Mouse (Mus musculus): ENCODE measurements at regions not wholly inside any gene's neighbourhood (a gene's known extent, or its start where the extent isn't known, plus 50 kb on each side); places are given as distances from the start of the nearest gene placed in this dataset.

DNA sequence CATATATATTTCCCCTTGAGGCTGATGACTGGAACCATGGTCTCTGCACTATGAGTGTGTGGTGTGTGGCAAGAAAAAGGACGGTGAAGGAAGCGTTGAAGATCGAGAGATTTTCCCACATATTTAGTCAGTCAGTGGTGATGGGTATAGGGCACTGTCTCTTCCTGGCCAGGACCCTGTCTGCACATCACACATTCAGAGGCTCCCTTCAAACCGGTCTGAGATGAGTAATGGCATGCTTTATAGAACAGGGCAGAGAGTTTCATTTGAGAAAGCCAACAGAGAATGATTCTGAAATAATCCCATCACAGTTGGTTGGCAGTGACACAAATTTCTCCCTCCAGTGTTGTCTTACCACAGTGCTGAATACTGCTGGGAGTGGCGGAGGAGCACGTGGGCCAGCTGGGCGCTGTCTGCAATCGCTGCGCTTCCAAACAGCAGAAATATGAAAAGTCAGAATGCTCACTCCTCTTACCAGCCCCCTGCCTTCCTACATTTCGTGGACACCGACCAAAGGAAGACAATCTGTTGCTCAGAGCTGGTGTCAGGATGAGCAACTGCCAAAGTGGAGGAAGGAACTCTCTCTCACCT is 77.2 kb upstream of the Rapgef5 start:
- DNase-seq: peak; percentile 21

- no peak for DNase-seq
Observed at GRCm38 (mm10) chr12:117444247-117444989, 71.9 kb upstream of the Rapgef5 start.

DNA sequence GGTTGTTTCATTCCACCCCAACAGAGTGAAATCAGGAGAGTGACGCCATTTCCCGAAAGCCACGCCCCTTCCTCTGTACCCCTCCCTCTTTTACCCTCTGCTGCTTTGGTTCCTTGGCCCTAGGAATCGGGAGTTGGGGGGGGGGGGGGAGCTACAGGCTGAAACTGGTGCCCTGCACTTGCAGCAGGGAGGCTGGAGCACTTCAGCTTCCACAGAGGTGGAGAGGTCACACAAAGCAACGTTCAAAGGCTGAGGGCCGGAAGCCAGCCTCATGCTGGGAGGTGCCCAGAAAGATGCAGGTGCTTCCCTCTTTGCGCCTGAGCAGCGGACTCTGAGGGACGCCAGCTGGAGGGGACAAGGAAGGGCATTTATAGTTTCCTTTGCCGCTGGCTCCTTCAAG is 69.1 kb upstream of the Rapgef5 start:
- no peak for DNase-seq

- DNase-seq: no peak
Observed at GRCm38 (mm10) chr12:117447843-117448728, 68.2 kb upstream of the Rapgef5 start.

- DNase-seq: no peak
Observed at GRCm38 (mm10) chr12:117449080-117449479, 67.2 kb upstream of the Rapgef5 start.

GRCm38 (mm10) chr12:117450106-117450505 is 66.2 kb upstream of the Rapgef5 start:
- no peak for DNase-seq

DNA sequence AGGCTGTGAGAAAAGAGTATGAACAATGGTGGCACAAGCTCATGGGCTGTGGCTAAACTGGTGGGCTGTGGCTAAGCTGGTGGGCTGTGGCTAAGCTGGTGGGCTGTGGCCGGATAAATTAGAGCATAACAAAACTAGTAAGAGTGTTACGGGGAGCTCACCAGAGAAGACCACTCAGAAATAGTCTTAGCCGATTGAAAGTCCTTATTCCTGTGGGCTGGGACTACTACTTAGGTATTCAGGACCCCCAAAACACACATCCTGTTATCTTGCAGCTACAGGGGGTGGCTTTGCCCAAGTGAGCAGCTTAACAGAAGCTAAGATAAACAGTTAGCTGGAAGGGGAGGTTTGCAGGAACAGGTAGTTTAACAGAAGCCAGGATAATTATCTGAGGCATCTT is 65.4 kb upstream of the Rapgef5 start:
- DNase-seq: no peak

DNA sequence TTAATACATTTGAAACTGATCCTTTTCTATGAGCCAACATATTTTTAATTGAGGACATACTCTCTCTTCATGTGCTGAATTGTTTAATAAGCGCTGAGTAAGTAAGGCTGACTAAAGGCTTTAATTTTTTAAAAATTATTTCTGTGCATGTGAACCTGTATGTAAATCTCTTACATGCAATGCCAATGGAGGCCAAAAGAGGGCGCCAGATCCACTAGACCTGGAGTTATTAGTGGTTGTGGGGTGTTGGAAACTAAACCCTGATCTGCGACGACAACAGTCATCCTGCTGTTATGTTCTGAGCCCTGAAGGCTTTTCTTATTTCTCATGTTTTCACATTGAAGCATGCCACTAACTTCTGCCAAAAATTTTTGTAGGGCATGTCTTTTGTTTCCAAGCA is 64.8 kb upstream of the Rapgef5 start:
- peak; percentile 41 for DNase-seq

DNA sequence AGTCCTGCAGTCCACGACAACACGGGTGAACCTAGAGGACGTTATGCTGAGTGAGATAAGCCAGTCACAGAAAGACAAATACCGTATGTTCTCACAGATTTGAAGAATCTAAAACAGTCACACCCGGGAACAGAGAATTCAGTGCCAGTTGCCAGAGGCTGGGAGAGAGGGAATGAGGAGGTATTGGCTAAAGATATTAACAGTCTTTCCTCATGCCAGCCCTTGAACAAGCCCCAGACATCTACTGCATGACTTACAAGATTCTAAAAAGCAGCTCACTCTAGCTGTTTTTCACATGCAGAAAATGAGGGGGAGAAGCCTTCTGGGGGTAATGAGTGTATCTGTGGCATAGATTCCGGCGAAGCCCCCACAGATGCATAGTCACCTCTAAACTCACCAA is 60.5 kb upstream of the Rapgef5 start:
- no peak for DNase-seq

DNA sequence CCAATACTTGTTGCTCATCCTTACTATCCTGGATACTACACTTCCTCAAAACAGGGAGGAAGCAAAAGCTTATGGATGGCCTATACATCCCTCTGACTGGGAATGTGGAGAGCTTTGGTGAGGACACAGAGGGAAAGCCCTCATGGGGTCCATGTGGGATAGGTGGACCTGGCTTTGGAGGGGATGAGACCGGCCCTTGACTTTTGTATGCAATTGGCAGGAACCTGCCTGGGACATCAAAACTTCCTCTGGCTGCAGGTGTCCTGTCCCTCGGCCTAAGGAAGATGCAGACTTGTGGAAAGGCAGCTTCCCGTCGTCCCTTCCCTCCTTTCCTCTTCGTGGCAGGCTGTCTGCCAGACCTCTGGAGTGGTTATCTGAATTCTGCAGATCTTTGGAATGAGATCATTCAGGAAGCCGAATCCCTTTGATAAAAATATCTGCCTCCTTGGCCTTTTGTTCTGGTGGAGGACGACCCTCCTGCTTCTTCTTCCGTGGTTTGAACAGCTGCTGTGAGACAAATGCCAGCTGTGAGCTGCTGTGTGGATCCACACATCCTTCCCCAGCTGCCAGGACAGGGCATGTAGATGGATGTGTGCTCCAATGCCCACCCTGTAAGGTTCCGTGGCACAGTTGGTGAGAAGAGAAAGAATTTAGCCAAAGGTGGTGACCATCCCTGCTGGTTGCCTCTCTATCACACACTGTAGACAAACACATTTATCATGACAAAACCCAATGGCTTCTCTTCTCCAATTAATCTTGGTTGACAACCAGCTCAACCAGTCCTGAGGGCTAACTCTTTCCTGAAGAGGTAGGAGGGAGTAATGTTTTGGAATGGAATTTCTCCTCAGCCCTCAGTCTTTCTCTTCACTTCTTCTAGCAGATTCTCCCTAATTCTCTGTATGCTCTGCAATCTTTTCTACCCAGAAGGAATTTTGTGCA is 57.9 kb upstream of the Rapgef5 start:
- peak; percentile 42 for DNase-seq

DNA sequence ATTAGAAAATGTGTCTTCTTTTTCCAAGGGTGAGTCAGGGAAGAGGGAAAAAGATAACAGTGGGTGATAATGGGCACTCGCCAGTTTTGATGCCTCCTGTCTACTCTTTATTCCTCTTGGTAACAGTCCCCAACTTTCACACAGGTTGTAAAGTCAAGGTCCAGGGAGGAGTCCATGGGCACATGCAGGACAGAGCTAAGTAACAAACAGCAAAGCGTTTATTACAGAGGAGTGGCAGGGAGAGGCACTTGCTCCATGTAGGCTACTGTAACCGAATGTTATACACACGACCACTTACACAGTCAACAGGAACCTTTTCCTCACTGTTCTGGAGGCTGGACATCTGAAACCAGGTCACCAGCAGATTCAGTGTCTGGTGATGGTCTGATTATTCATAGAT is 56.7 kb upstream of the Rapgef5 start:
- no peak for DNase-seq

GRCm38 (mm10) chr12:117465206-117465605 is 51.1 kb upstream of the Rapgef5 start:
- DNase-seq: no peak

DNA sequence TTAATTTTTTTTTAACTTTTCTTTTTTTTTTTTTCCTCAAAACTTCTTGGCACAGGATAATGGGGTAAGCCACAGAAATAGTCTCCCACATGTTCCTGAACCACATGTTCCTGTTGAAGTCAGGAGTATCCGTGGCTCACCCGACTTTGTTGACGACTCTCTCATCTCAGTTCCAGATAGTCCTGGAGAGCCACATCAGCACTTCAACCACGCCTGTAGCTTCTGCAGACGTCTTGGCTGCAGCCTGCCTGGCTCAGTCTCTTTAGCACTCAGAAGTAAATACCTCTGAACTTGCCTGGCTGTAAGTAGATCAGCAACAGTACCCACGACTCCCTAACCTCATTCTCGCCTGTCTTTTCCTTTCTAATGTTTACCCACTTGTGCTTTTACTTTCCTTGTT is 50.3 kb upstream of the Rapgef5 start:
- no peak for DNase-seq
